Mouse (Mus musculus): ENCODE measurements around the gene Itgb1.

Gene Itgb1

GRCm38 (mm10) chr8:128680548-128681325, 4.7 kb upstream of the Itgb1 start:
- intact Hi-C loops (cut with DNase I), result no loop called here

GRCm38 (mm10) chr8:128681970-128682369, 3.5 kb upstream of the Itgb1 start:
- intact Hi-C loops (cut with DNase I), result no loop called here

DNA sequence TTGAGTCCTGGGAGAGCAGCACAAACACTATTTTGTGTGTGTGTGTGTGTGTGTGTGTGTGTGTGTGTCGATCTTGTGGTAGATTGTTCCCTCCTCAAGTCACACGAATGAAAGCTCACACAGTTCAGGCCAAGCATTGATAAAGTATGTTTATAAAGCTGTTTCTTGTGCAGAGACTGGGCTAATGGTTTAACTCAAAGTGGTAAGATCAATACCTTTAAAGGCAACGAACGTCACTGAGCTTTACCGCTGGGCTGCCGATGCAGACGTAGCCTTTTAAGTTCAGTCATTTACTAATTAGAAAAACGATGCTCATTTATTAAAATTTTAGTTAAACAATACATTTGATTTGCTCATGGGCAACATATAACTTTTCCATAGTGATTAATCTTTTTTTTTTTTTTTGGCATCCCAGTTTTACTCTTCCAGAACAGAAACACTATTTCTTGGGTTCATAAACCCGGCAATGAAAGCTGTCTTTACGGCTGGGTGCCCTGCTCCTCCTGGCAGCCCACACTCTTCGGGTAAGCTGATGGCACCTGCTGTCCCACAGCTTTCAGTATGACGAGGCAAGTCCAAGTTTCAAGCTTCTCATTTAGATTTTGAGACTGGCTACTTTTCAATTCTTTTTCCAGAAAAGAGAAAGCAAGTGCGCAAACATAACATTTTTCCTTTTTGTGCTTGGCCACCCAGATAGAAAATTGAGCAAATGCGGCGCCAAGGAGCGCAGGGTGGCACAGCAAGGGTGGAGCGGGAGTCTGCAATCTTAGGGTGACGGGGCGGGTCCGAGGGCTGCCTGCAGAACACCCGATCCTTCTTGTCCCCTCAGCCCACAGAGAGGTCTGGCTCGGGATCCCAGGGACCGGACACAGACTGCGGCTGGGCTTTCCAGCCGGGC, 596 bp upstream of the Itgb1 start:
- intact Hi-C loops (cut with DNase I), result loop anchor here (5.0 kb wide), 1 partner anchor 33 kb away; no protein-coding TSS in a partner anchor

GRCm38 (mm10) chr8:128686429-128686990, 1.1 kb downstream of the Itgb1 start:
- intact Hi-C loops (cut with DNase I), result loop anchor here (5.0 kb wide), 1 partner anchor 34 kb away; no protein-coding TSS in a partner anchor

GRCm38 (mm10) chr8:128688679-128689078, 3.2 kb downstream of the Itgb1 start:
- intact Hi-C loops (cut with DNase I), result loop anchor here (5.0 kb wide), 1 partner anchor 36 kb away; no protein-coding TSS in a partner anchor

DNA sequence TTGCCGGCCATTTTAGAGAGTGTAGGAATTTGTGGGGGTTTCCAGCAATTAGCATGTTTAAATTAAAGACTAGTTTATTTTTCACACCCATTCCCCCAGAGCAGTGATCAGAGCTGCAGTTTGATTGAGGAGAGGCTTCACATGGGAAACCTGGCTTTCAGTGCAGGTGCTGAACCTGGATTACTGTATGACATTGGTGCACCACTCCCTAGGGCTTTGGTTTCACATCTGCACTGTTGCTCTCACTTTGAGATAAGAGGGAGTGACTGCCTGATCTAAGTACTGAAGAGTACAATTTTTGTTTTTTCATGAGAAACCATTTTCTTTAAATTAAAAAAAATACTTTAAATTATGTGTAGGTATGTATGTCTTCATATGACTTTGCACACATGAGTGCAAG, 4.6 kb downstream of the Itgb1 start:
- intact Hi-C loops (cut with DNase I), result no loop called here

- intact Hi-C loops (cut with DNase I), result loop anchor here (5.0 kb wide), 1 partner anchor 40 kb away; no protein-coding TSS in a partner anchor
Measured at GRCm38 (mm10) chr8:128696701-128697397, 11.4 kb downstream of the Itgb1 start.

- intact Hi-C loops (cut with DNase I), result loop anchor here (5.0 kb wide), 1 partner anchor 41 kb away; no protein-coding TSS in a partner anchor
Measured at GRCm38 (mm10) chr8:128697945-128698344, 12.5 kb downstream of the Itgb1 start.

DNA sequence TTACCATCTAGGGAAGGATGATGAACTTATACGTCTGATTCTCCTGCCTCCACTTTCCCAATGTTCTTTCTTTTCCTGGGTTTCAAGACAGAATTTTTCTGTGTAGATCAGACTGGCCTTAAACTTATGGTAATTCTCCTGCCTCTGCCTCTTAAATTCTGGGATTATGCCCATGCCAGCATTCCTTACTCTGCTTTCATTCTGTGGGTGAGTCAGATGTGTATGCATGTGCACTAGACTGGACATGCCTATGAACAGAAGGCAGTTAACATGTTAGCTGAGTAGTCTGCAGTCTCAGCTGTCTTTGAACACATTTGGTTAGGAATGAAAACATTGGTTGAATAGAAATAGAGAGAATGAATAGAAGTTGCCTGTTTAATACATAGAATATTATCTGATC, 18.9 kb downstream of the Itgb1 start:
- intact Hi-C loops (cut with DNase I), result no loop called here

DNA sequence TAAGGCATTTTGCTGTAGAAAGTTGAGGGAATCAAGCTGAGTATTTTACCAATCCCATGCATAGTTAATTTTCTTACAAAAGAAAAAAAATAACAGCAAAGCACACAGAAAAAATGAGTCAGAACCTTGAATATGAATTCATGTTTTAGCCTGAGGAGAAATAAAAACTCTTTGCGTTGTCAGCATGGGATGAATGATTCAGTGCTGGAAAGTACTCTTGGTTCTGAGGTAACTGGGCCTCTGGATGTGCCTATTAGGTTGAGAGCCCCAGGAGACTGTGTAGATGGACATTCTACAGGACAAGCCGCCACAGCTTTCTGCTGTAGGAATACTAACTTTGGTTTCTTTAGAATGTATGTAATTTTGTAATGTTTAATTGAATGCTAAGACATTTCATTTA, 19.4 kb downstream of the Itgb1 start:
- intact Hi-C loops (cut with DNase I), result no loop called here

DNA sequence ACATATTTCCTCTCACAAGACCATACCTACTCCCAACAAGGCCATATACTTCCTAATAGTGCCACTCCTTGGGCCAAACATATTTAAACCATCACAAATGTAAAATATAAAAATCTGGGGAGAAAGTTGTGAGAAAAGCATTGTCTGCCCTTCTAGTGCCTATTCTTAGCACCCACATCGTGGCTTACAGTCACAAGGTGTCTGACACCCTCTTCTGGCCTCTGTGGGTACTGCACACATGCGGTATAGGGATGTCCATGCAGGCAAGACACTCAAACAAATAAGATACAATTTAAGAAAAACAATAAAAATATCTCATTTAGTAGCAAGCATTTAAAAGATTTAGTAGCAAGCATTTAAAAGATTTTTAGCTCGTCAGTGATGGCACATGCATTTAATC, 23.8 kb downstream of the Itgb1 start:
- intact Hi-C loops (cut with DNase I), result loop anchor here (1.0 kb wide), 1 partner anchor 57 kb away; no protein-coding TSS in a partner anchor

- intact Hi-C loops (cut with DNase I), result no loop called here
Measured at GRCm38 (mm10) chr8:128716184-128716583, 30.7 kb downstream of the Itgb1 start.

DNA sequence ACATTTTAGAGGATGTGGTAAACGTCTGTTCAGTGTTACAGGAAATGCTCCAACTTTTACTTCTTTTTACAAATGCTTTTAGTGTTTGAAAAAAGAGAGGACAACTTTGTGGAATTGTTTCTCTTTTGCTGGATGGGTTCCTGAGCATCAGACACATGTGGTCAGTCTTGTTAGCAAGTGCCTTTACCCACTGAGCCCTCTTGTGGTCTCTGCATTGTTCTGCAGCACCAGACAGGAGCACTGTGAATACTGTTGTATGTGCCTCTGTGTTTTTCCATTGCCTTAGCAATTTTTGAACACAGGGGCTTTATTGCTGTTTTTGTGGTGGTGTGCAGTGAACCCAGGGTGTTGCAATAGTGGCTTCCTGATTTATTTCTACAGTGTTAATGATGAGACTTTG, 39.4 kb downstream of the Itgb1 start:
- intact Hi-C loops (cut with DNase I), result no loop called here

DNA sequence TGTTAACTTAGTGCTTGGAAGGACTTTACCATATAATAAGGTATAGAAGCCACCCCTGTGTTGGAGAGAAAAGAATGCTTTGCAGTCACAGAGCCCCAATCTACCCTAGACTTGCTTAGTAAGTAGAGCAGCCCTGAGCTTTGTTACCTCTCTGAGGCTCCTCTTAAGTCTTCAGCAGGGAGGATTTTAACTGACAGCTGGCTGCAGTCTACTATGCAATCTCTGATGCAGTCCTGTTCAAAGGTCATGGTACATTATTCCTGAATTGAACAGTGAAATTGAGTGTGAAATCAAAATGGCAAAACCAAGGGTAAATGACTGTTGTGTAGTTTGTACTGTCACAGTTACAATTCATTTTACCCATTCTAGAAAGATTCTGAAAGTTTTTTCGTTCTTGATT, 41.8 kb downstream of the Itgb1 start:
- intact Hi-C loops (cut with DNase I), result no loop called here

- intact Hi-C loops (cut with DNase I), result no loop called here
Measured at GRCm38 (mm10) chr8:128732254-128732653, 46.8 kb downstream of the Itgb1 start.

GRCm38 (mm10) chr8:128734118-128734517, 48.7 kb downstream of the Itgb1 start:
- intact Hi-C loops (cut with DNase I), result no loop called here

DNA sequence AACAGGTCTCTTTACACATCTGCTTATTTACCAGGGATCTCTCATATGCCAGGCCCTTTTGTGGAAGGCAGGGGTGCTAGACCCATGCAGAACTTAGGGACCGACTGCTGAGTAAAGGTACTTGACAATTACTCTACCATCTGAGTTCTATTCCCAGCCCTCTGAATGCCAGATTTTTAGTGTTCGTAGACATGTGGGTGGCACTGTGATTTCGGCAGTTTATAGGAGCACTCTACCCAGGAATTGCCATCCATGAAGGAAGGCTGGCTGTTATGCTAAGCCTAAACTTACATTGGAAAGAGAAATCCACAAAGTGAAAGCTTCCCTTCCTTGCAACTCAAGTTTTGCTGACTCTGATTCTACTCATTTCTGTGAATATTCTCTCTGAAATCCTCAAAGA, 50.2 kb downstream of the Itgb1 start:
- intact Hi-C loops (cut with DNase I), result no loop called here

Data from adrenal gland (tissue).